Mouse (Mus musculus) MEL (cell line): Measurements from ENCODE around the gene Tmed2.

Experiments
- BHLHE40 ChIP-seq: IDR thresholded peaks from 2 replicates; pipeline ENCODE4 v1.6.1; 2012; ENCODE audit warnings: low read depth, mild to moderate bottlenecking, inconsistent platforms, low read length, improper control_type of control experiment, borderline replicate concordance
- CTCF ChIP-seq, 3 experiments: IDR thresholded peaks in 2 of 3; conservative IDR thresholded peaks in 1 of 3; 2 replicates each; pipeline ENCODE4 v1.5.1; 2011 to 2012; ENCODE audit warnings: low read length in 3 of 3, low read depth in 2 of 3, mild to moderate bottlenecking in 2 of 3, improper control_type of control experiment in 1 of 3, inconsistent platforms in 1 of 3, mixed read lengths in 1 of 3, moderate library complexity in 1 of 3; ENCODE audit not compliant: control insufficient read depth in 1 of 3, insufficient read depth in 1 of 3, poor library complexity in 1 of 3, severe bottlenecking in 1 of 3
- EP300 ChIP-seq, 2 experiments: IDR thresholded peaks; 2 replicates each; pipeline ENCODE4 v1.6.1; 2011; ENCODE audit warnings: improper control_type of control experiment in 2 of 2, low read length in 2 of 2, low read depth in 1 of 2, mild to moderate bottlenecking in 1 of 2
- GATA1 ChIP-seq: IDR thresholded peaks from 2 replicates; pipeline ENCODE4 v1.6.1; 2011; ENCODE audit warnings: low read depth, low read length, improper control_type of control experiment
- HCFC1 ChIP-seq: IDR thresholded peaks from 2 replicates; pipeline ENCODE4 v1.6.1; 2012; ENCODE audit warnings: low read depth, mild to moderate bottlenecking, inconsistent platforms, low read length, improper control_type of control experiment, moderate library complexity
- MAZ ChIP-seq: IDR thresholded peaks from 2 replicates; pipeline ENCODE4 v1.6.1; 2012; ENCODE audit warnings: low read depth, mild to moderate bottlenecking, inconsistent platforms, low read length, improper control_type of control experiment
- NELFE ChIP-seq: IDR thresholded peaks from 2 replicates; pipeline ENCODE4 v1.6.1; 2011; ENCODE audit warnings: low read depth, low read length, improper control_type of control experiment
- ZC3H11A ChIP-seq: IDR thresholded peaks from 2 replicates; pipeline ENCODE4 v1.6.1; 2012; ENCODE audit warnings: low read depth, mild to moderate bottlenecking, inconsistent platforms, low read length, improper control_type of control experiment
- ZKSCAN1 ChIP-seq: IDR thresholded peaks from 2 replicates; pipeline ENCODE4 v1.6.1; 2012; ENCODE audit warnings: low read depth, mild to moderate bottlenecking, inconsistent platforms, low read length, improper control_type of control experiment, moderate library complexity
- ZNF384 ChIP-seq: IDR thresholded peaks from 2 replicates; pipeline ENCODE4 v1.6.1; 2012; ENCODE audit warnings: low read depth, mild to moderate bottlenecking, inconsistent platforms, low read length, improper control_type of control experiment

DNA sequence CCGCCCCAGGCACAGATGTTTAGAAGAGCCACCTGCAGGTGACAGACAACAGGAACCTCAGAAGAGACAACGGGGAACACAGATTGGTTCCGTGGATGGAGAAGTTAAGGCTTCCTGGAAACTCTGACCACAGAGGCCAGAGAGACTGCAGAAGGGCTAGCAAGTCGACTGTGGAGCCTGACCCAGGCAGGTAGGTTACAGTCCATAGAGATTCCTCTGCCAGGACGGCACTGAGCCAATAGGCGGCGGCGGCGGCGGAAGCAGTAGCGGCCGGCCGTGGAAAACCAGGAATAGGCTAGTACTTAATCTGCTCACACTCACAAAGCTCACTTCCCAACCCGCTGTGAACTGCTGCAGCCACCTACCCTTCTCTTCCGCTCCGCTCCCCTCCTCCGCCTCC is 3.7 kb upstream of the Tmed2 start:
- TF ChIP-seq EP300 (IDR thresholded peaks at IDR 0.05; ENCODE audit: low read depth in 1 of 2, low read length in 2 of 2): no peak
- no peak for TF ChIP-seq BHLHE40
- TF ChIP-seq HCFC1: no peak
- TF ChIP-seq ZC3H11A: no peak
- TF ChIP-seq ZKSCAN1: no peak
- no peak for TF ChIP-seq ZNF384
- no peak for TF ChIP-seq MAZ
- TF ChIP-seq CTCF (IDR thresholded peaks at IDR 0.05 in 2 of 3, conservative IDR thresholded peaks at IDR 0.05 in 1 of 3; ENCODE audit: control insufficient read depth in 1 of 3, insufficient read depth in 1 of 3, low read depth in 2 of 3, low read length in 3 of 3, poor library complexity in 1 of 3, severe bottlenecking in 1 of 3): no peak
- TF ChIP-seq GATA1: no peak
- TF ChIP-seq NELFE: no peak
